Mouse (Mus musculus) kidney, adult 2 months (tissue): ENCODE measurements at regions not wholly inside any gene's neighbourhood (a gene's known extent, or its start where the extent isn't known, plus 50 kb on each side); places are given as distances from the start of the nearest gene placed in this dataset.

Experiments used
- CTCF ChIP-seq: fragments of 200-500 bp; conservative IDR thresholded peaks from 2 replicates; pipeline ENCODE4 v1.5.1; 2011; ENCODE audit warnings: low read depth, mild to moderate bottlenecking, control low read depth, low read length, moderate library complexity, mixed read lengths; ENCODE audit not compliant: insufficient read depth, insufficient read length
- POLR2A ChIP-seq: fragments of 200-500 bp; IDR thresholded peaks from one replicate; pipeline ENCODE4 v1.6.1; 2011; ENCODE audit warnings: low read depth, low read length, control low read depth

DNA sequence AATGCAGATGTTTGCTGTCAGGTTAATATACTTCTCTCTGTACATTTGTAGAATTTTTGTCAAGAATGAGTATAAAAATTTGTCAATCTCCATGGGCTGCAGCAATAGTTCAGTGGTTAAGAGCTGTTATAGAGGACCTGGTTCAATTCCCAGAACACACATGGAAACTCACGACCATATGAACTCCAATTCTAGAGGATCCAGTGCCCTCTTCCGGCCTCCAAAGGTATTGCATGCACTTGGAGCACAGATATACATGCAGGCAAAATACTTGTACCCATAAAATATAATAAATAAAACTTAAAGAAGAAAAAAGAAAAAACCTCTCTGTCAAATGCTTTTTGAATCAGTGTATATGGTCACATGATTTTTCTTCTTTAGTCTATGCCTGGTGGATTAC, 143.5 kb downstream of the Insig2 start:
- no peak for TF ChIP-seq CTCF
- no peak for TF ChIP-seq POLR2A
